Mouse (Mus musculus) heart, adult 11 months (tissue): ENCODE results near the gene Olfr1216.
"Not testable (repeated sequence)": the region's sequence is repeated elsewhere in the genome, so short reads cannot be mapped to it uniquely, and the experiment has no call there.

Source experiments
- DNase-seq: peaks from one replicate; pipeline ENCODE4 v3.0.0; 2022

Gene Olfr1216

GRCm38 (mm10) chr2:89018240-89018639 is at the start of gene Olfr1216:
Gene Olfr1216, minus strand, starts transcription at chr2:89018340.
- no peak for DNase-seq

- DNase-seq: no peak
Observed at GRCm38 (mm10) chr2:89061087-89061486, 42.9 kb upstream of the Olfr1216 start, which contains the start of gene Olfr1218. Gene Olfr1218, minus strand, starts transcription at chr2:89061187.

GRCm38 (mm10) chr2:89031965-89032364 is 13.8 kb upstream of the Olfr1216 start, which contains the start of gene Olfr1217:
Gene Olfr1217, minus strand, starts transcription at chr2:89032065.
- DNase-seq: no peak

- DNase-seq: not testable (repeated sequence)
Observed at GRCm38 (mm10) chr2:89021436-89021835, 3.3 kb upstream of the Olfr1216 start.

- DNase-seq: no peak
Observed at GRCm38 (mm10) chr2:89006873-89007272, 11.3 kb downstream of the Olfr1216 start, which contains the start of gene Olfr1215. Gene Olfr1215, minus strand, starts transcription at chr2:89006973.

- DNase-seq: no peak
Observed at GRCm38 (mm10) chr2:88992553-88992952, 25.6 kb downstream of the Olfr1216 start, which contains the start of gene Olfr1214. Gene Olfr1214, minus strand, starts transcription at chr2:88992653.

GRCm38 (mm10) chr2:88980181-88980580 is 38.0 kb downstream of the Olfr1216 start, which contains the start of gene Gm13762:
Gene Gm13762, minus strand, starts transcription at chr2:88980281.
- no peak for DNase-seq
